Mouse (Mus musculus) adrenal gland, postnatal 14 days (tissue): ENCODE measurements around the gene Nhlrc2. TPM values are rescaled to one million over a fixed set of nuclear protein-coding genes. Genes with fewer than 3 reads are reported as not detected.

Experiments used
- DNase-seq: peaks from one replicate; pipeline ENCODE4 v3.0.0; 2021; ENCODE audit warnings: mixed read lengths
- total RNA-seq: library from RNA; stranded (reverse); gene quantifications from 2 replicates; pipeline ENCODE4 v1.2.3, GENCODE M21; 2021

Nhlrc2 gene
- total RNA-seq, 1 experiment from 2014 or later, result 22.3 TPM

- no peak for DNase-seq
Measured at GRCm38 (mm10) chr19:56627881-56628472, 79.9 kb downstream of the Nhlrc2 start.

- DNase-seq, result no peak
Measured at GRCm38 (mm10) chr19:56629647-56630046, 81.6 kb downstream of the Nhlrc2 start.

- DNase-seq, result peak; percentile 46
Measured at GRCm38 (mm10) chr19:56631017-56631416, 83.0 kb downstream of the Nhlrc2 start.

GRCm38 (mm10) chr19:56631451-56631901, 83.4 kb downstream of the Nhlrc2 start:
- DNase-seq, result peak; percentile 68

- peak; percentile 15 for DNase-seq
Measured at GRCm38 (mm10) chr19:56637035-56637683, 89.1 kb downstream of the Nhlrc2 start.

DNA sequence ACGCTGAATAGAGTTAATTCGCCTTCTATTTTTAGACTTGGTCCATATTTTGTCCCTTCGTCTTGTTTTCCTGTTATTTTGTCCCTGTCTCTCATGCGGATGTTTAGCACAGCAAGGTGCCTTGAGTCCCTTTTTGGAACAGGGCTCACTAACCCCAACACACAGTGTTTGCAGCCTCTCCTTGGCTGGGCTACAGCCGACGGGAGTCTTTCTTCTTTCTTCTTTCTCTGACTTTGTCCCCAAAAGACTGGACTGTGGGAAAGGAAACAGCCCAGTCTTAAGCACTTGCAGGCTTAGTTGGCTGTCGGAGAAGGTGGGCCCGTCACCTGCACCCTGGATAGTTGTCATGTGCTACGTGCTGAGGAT, 89.6 kb downstream of the Nhlrc2 start:
- no peak for DNase-seq

DNA sequence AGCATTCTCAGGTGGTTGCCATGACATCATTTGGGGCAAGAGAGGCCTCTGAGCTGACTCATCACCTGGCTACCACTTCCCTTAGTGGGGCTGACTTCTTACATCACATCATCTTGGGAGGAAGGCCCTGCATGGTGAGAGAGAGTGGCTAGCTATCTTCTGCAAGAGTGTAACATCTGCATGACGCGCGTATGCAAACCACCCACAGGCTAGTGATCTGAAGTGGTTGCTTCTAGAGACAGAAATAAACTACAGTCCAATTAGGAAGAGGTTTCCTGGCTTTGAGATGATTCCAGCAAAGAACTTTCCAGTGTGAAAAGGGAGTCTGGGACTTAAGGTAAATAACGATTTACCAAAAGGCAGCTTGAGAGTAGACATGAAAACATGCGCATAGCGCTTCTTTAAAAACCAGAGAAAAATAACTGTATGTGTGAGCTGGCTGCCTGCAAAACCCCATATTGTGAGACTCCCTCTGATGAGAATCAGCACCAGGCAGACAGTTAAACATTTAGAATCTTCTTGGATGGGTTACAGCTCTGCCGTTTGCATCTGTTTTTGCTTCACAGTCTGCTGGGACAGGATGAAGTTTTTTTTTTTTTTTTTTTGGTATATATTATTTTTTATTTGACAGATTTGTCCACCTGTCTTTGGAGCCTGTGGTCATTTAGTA, 99.5 kb downstream of the Nhlrc2 start:
- DNase-seq, result no peak

GRCm38 (mm10) chr19:56651262-56651661, 103.2 kb downstream of the Nhlrc2 start:
- DNase-seq, result no peak

DNA sequence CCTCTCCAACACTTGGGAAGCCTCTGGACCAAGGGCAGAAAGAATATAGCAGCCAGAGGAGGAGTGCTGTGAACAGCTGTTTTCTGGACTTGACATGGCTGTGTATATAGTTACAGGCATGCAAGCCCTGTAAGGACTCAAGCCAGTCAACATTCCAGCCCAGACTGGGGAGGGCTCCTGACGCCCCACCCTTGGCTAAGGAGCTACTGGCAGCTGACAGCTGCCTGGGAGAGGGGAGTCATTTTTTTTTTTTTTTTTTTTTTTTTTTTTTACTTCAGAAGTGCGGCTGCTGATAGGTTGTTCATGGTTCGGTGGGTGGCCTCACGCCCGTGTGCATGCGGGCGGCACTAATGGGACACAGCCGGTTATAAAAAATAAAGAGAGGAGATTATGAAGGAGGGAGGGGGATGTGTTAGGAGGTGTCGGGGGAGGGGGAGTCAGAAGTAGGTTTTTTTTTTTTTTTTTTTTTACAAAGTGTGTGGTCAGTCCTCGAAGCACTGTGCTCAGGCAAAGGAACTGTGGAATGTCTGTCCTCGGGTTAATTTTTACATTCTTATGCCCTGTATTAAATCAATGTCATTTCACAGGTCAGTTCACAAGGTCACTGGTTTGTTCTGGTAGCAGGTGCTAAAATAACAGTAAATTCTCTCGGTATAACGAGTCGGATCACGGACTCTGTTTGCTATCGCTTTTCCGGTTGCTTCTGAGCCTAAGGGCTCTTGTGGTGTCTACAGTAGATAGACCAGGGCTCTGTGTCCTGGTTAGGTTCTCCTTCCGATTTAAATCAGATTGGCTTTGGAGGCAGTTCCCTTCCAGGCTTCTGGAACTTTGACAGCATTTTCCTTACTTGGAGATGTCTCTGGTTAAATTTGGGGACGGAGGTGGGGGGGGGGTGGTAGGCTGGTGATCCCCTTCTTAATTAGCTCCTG, 104.2 kb downstream of the Nhlrc2 start:
- DNase-seq, result peak; percentile 25

Other genes starting within 250 kb of the Nhlrc2 start
- gene Nrap, start 158.2 kb upstream of the Nhlrc2 start, total RNA-seq, result 0.11 TPM in 2 replicates
- gene Casp7, start 151.1 kb upstream of the Nhlrc2 start, total RNA-seq, result 13.7 and 15.7 TPM in 2 replicates
- 0.22 and 0.53 TPM in 2 replicates for gene Plekhs1, start 86.6 kb upstream of the Nhlrc2 start, total RNA-seq
- gene Dclre1a, start within 50 bp of the Nhlrc2 start, total RNA-seq, result 11.4 and 17.5 TPM in 2 replicates
- gene Adrb1, start 173.9 kb downstream of the Nhlrc2 start, total RNA-seq, result 3.8 and 6.4 TPM in 2 replicates